Mouse (Mus musculus): ENCODE measurements around the gene Rapgef6.
"Not testable (repeated sequence)": the region's sequence is repeated elsewhere in the genome, so short reads cannot be mapped to it uniquely, and the experiment has no call there.

Rapgef6 gene

DNA sequence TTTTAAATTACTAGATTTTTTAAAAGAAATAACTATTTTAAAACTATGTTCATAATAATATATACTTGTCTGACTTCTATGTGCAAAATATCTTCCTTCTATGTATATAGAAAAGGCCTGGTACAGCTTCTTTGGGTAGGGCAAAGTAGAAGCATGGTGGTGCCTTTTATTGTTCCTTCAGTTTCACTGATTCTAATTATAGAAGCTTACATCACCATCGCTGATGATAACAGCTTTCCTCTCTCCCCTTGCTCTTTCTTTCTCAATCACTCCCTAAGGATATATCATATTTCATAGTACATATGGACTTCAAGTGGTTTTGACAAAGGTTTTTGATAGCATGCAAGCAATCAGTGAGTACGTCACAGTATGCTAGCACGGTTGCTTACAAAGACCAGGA, 69.9 kb downstream of the Rapgef6 start:
- peak; percentile 13 for DNase-seq

DNA sequence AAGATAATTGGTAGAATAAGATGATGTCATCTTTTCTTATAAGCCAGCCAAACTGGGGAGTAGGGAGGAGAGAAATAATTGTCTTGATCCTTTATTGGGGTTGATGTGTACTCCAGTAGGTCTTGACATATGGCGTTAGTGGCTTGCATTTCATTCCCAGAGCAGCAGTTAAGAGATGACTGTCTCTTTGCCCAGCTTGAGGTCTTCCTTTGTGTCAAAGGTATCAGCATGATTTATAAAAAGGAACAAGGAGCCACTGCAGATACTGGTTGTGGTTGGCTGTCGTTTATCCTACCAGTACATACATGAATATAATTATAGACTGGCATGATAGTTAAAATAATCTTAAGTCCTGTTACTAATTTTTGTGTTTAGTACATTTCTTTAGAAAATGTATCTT, 71.4 kb downstream of the Rapgef6 start:
- no peak for DNase-seq

DNA sequence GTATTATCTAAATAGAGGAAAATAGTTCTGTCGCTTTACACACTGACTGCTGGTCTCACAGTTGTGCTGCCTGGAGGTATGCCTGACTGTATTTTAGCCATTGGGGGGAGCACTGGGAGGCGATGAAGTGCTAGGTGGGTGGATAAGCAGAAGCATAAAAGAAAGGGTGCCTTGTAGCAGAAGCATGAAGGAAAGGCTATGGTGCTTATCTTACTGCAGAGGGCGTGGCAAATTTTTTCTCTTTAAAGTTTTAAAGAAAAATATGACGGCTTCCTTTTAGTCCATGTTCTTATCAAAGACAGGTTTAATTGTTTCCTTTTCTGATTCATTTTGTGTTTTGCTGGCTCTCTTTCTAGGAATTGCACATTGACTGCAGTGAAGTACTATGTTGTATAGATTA, 72.4 kb downstream of the Rapgef6 start:
- no peak for DNase-seq

DNA sequence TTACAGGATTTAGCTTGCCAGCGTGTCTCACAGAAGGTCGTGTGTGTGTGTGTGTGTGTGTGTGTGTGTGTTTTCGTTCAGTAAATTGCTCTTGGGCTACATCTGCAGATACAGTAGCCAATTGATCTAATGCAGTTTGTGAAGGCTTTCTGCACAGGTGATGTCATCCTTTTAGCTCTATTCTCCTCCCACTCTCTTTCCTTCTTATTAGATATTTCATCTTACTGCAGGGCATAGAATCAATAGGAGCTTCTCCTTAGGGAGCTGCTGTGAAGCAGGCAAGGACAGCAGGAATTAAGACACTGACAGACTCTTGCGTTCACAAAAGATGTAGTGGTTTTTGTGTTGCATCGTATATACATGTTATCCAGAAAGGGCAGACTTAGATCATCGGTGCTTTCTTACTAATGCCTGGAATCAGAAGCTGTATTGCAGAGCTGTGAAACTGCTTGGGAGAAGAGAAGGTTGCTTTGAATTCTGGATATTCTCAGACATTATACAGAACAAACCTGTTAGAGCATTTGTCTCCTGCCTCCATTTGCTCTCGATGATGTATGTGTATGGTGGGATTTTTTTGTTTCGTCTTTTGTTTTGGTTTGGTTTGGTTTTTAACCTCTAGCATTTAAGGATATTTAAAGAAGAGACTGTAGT, 73.4 kb downstream of the Rapgef6 start:
- no peak for DNase-seq

DNA sequence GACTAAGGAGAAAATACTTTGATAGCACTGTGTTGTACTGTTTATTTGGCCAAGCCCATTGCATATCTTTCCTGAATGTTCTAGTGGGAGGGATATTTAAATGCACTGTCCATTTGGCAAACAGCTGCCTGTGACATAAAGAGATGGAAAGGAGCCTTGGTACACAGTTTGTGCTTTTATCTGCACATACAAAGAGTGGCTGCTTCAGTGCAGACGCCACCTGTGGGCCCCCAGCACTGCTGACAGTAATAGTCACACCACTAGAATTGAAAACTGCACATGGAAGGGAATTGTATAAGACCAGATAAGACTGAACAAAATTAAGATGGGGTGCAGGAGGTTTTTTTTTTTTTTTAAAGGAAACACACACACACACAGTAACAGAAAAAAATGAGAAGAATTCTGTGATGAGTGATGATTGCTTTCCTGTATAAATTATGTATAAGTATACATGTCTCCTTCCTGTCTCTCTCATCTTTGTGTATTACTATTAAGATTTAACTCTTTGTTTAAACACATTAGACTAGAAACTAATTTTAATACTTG, 75.3 kb downstream of the Rapgef6 start:
- no peak for DNase-seq

DNA sequence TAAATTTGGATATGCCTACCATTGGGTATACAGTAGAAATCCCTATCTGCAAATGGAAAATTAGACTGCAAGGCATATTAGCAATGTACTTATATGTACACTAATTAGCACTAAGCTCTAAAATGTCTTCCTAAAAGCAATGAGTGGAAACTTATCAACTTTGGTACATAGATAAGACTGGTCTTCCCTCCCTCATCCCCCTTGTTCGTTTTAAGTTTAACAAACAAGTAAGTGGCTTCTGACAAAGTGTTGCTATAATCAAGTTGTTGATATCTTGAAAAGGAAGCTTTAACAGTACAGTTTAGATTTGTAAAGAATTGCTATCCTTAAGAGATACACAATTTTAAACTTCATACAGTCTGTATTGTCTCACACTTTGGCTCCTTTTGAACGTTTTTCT, 78.5 kb downstream of the Rapgef6 start:
- no peak for DNase-seq

DNA sequence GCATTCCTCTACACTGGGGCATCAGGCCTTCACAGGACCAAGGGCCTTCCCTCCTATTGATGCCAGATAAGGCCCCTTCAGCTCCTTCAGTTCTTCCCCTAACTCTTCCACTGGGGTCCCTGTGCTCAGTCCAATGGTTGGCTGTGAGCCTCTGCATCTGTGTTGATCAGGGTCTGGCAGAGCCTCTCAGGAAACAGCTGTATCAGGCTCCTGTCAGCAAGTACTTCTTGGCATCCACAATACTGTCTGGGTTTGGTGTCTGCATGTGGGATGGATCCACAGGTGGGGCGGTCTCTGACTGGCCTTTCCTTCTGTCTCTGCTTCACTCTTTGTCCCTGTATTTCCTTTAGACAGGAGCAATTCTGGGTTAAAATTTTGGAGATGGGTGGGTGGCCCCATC, 80.1 kb downstream of the Rapgef6 start:
- DNase-seq, result not testable (repeated sequence)

DNA sequence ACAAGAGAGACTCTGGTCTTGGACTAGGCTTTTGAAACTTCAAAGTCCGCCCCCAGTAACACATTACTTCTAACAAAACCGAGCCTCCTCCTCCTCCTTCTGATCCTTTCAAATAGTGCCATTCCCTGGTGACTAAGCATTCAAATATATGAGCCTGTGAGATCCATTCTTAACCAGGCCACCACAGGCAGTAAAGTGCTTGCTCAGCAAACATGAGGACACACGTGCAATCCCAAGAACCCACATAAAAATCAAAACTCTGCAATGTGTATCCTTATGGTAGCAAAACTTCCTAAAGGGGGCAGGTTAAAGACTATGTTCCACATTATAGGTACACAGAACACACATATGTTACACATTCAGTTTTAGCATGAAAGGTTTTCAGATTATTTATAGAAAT, 81.8 kb downstream of the Rapgef6 start:
- no peak for DNase-seq

DNA sequence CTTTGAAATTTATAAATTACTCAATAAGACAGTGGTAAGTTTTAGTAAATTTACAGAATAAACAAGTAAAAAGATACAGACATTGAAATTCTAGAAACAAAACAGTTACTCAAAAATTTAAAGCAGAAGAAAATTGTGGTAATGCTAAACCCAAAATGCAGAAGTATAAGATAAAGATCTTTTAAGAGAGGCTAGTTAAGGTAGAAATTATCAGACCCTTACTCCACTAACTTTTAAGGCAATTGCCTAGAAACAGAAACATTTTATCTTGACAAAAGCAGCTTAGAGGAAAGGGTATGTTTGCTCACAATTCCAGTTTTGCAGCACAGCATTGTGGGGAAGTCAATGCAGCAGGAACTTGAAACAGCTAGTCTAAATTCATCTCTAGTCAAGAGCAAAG, 91.0 kb downstream of the Rapgef6 start:
- no peak for DNase-seq

DNA sequence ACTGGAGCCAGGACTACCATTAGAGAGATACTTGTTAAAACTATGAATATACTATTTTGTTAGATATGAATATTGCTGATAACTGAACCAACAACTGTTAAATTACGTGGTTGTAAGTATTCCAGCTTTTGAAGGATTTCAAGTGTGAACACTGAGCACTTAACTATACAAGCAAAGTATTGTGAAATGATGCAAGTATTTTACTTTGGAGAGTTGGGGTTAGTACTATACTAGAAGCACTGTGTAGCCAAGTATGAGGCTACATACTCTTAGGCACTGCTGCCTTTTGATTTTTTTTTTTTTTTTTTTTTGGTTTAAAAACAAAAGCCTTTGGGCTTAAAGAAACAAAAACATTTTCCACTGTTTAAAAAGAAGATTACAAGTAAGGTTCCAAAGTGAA, 91.9 kb downstream of the Rapgef6 start:
- no peak for DNase-seq

DNA sequence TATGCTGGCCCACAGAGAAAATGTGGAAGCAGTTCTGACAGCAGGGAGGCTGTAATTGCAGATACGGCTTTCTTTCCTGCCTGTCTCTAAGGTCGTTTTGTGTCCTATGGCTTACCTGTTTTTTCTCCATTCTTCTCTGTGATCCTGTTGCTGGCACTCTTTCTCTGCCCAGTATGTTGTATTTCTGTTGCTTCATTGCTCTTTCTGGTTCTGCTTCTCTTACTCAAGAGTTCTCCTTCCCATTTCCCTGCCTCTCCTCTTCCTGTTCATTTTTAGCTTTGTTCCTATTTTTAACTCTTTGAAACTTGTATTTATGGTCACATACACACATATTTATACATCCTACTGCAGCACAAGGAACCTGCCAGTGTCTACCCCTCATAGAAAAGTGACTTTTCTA, 96.2 kb downstream of the Rapgef6 start:
- DNase-seq, result no peak

DNA sequence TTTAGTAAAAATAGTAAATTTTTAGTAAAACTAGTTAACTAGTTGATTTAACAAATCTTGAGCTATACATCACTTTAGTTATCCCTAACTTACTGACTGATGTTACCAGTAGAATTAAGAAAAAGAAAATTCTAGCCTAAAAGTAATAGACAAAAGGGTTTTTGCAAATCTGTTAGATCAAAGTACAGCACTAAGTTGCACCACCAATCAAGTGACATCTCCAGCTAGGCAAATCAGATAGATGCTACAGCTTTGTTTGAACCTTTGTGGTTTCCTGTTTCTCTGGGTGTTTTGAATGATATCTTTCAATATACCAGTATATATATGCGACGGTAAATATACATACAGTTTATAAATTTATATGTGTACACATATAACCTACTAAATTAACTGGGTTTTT, 99.1 kb downstream of the Rapgef6 start:
- DNase-seq, result no peak

DNA sequence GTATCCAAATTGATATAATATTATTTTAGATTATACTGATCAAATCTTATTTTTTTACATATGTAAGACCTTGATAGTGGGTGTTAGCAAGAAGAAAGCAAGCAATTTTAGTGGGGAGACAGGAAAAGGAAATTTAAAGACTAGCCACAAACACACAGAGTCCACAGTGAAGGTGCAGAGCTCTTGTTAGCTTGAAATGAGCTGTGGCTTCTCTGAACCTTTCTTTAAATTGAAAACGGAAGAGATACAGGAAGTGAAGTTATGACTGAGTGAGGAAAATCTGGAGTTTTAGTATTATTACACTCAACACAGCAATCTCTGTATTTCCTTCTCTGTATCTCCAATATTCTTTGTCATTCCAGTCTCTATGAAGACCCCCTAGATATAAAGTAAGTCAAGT, 104.3 kb downstream of the Rapgef6 start:
- no peak for DNase-seq

DNA sequence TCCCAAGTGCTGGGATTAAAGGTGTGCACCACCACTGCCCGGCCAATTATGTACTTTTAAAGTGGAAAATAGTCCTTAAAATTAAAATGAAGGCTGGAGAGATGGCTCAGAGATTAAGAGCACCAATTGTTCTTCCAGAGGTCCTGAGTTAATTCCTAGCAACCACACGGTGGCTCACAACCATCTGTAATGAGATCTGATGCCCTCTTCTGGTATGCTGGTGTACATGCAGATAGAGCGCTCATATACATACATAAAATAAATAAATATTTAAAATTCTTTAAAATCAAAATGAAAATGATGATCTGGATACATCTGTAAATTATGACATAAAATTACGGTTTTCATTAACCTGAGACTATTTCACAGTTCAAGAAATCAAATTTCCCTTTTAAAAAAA, 123.8 kb downstream of the Rapgef6 start:
- DNase-seq, result no peak

DNA sequence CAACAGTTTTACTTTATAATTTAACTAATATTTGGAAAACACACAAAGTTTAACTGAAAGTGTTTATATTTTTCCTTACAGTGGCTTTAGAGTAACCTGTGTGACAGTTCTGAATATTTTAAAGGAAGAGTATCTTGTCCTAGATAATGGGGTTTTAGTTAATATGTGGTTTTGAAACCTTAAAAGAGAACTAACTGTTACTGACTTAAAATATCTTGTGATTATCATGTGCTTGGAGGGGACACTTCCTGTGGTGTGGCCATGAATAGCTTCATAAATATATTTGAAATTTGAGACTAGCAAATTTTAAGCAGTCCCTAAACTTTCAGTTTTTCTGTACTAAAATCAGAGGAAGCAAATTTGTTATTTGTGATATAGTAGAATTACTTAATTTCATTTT, 125.9 kb downstream of the Rapgef6 start:
- DNase-seq, result no peak

DNA sequence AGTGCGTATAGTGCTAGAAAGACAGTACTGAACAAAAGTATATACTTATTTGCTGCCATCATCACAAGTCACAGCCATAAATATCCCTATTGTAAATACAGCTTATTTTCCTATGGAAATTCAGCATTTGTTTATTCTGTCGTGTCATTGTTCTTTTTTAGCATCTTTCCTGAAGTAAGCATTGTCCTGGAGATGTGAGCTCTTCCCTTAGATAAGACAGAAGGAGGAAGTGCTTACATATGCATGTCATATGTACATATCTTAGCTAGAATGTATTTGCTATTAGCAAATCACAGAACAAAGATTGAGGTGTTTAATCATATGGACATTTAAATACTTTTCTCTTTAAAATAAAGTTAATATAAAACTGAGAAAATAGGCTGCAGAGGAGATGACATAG, 132.8 kb downstream of the Rapgef6 start:
- no peak for DNase-seq

DNA sequence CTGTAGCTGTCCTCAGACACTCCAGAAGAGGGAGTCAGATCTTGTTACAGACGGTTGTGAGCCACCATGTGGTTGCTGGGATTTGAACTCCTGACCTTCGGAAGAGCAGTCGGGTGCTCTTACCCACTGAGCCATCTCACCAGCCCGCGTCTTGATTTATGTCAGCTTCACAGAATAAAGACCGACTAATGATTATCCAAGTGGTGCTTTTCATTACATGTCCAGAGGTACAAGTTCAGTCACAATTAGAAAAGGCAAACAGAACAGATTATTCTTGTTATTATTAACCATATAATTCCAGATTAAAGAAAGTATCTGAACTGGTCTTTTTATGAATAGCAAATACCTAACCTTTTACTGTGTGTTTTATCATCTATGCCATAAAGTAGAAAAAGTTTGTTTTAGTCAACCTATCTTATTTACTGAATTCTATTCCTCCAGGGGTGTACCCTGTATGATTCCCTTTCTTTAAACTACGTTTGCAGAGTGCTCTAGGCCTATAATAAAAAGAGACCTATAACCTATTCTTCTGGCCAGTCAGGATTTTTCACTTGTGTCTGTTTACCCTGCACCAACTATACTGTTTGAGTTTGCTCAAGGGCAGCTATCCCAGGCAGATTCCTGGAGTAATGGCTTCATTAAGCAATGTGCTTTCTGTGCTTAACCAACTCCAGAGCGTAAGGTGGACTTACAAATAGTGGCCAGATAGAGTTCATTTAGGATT, 151.1 kb downstream of the Rapgef6 start:
- DNase-seq, result no peak

DNA sequence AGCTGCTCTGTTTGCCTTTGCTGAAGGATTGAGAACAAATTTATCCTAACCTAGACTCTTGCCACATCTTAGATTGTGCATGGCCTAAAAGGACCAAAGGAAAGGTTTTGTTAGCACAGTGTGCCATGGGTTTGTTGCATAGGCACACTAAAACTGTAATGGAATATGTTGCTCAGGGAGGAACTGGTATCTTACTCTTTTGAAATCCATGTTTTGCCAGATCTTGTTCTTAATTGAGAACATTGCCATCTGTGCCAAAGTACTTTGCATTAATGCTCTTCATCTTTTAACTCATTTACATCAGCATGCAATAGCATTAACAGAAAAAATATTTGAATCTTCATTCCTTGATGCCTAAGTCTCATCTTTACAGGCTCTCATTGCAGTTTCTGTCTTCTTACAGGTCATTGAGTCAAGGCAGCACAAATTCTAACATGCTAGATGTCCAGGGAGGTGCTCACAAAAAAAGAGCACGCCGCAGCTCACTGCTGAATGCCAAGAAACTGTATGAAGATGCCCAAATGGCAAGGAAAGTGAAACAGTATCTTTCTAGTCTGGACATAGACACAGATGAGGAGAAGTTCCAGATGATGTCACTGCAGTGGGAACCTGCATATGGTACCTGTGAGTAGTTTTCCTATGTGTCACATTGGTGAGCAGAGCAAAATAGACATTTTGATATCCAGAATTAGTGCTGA, 153.3 kb downstream of the Rapgef6 start:
- DNase-seq, result no peak

DNA sequence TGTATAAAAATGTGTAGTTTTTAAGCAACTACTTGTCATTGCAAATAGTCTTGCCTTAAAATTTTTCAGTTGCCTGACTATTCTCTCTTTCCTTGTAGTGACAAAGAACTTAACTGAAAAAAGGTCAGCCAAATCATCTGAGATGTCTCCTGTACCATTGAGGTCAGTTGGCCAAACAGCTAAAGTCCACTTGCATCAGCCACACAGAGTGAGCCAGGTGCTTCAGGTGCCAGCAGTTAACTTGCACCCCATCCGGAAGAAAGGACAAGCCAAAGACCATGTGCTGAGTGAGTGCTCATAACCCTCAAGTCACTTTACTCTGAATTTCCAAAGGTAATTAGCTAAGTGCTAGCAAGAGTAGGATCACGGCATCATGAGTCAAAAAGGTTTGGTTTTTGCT, 156.5 kb downstream of the Rapgef6 start:
- no peak for DNase-seq

DNA sequence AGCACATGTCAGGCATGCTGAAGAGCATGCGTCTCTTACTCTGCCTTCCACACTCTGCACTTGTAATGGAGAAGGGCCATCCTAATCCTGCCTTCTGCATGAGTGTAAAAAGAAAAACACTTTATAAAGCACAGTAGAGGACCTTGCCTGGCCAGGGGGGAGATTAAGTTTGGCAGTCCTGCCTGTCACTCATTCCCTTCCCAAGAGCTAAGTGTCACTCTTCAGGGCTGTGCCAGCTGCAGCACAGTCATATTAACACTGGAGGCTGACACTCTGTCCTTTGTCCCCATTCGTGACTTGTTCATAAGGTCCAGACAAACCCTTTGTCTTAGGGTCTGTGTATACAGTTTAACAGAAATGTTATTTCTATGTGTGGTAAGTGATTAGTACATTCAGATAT, 162.2 kb downstream of the Rapgef6 start:
- DNase-seq, result no peak

DNA sequence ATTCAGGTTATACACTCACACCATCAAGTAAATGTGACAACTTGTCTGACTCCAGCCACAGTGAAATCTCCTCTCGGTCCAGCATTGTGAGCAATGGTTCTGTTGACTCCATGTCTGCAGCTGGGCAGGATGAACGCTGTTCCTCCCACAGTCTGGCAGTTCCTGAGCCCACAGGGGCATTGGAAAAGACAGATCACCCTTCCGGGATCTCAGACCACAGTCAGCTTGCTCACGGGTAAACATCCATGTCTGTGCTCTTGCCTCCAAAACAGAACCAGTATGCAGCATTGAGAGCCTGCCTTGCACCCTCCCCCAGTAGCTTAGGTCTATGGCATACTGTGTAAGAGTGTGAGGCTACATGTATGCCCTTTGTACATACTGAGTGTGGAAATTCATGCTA, 167.5 kb downstream of the Rapgef6 start:
- DNase-seq, result no peak

DNA sequence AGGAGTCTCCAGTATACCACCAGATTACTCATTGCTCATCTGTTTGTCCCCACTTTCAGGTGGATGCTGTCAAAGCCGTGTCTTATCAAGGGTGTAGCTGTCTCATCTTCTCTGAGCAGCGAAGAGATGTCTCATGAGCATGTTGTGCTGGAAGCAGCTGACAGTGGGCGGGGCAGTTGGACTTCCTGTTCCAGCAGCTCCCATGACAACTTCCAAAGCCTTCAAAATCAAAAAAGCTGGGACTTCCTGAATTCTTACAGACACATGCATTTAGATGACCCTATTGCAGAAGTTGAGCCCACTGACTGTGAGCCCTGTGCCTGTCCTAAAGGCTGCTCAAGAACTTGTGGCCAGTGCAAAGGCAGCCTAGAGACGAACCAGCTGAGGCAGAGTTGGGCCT, 168.5 kb downstream of the Rapgef6 start:
- no peak for DNase-seq

DNA sequence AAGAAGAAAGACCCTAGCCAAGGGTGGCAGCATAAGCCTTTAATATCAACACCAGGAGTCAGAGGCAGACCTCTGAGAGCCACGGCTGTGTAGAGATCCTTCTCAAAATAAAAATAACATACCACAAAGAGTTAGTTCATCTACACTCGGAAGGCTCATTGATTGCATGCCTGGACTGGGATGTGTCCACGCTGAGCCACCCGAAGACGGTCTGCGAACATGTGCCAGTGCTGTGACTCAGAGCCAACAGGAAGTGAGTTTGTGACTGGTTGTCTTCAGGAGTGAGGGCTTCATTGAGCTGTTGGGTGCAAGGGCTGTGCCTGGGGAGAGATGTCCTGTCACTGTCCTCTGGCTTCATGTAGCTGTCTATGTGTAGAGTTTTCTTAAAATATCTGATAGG, 171.0 kb downstream of the Rapgef6 start:
- no peak for DNase-seq

DNA sequence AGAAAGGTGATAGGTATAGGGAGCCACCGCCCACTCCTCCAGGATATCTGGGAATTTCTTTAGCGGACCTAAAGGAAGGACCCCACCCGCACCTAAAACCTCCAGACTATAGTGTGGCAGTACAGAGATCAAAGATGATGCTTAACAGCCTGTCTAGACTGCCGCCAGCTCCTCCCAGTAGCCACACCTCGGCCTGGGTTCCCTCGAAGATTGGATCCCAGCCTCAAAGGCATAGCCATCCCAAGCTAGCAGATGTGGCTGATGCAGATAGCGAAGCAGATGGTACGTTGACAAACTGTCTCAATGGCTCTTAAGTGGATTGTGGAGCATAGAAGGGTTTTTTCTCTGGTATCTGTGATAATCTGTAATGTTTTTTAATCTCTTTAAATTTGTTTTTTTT, 171.6 kb downstream of the Rapgef6 start:
- no peak for DNase-seq
